7 mouse cellular contexts compared by ENCODE assay signal in the genomic region with DNA sequence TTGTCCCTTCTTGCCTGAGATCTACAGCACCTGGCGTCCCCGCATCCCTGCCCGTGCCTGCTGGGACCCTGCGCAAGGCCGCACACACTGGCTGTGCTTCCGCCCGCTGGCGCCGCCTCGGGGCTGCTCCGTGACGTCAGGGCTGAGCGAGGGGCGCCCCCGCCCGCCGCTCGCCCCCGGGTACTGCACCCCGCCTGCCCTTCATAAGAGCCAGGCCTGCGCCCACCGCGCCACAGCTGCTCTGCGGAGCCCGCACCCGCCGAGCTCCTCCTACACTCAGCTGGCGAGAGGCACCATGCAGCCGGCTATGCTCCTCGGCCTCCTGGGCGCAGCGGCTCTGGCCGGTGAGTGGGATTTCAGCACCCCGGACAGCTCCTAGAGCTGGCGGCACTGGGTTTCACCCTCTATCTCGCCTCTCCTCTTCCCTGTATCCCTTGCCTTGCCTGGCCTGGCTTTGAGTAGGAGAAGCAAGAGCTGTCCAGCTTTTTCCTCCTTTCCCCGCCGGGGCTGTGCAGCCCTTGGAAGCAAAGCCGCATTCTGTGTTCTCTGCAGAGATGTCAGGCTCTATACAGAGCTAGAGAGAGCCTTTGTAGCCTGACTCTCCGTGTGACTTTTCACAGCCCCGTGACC. TPM values are rescaled to one million over a fixed set of nuclear protein-coding genes. Genes with fewer than 3 reads are reported as not detected.
DNase-seq lines count a peak whose midpoint lies in the region; ATAC-seq and TF ChIP-seq lines count a peak whose summit lies in the region.

No protein-coding gene starts in this region.

- 0 out of 2 replicates have a peak overlapping the region, but pooled peaks have one; percentile 16 for H3K27ac ChIP-seq in embryonic facial prominence, embryonic 13.5 days
- H3K27ac ChIP-seq in heart, embryonic 10.5 days = 0 out of 2 replicates have a peak overlapping the region, but pooled peaks have one; percentile 0
- no peak overlapping the region for H3K27ac ChIP-seq in kidney, embryonic 15.5 days
- no peak overlapping the region for H3K27ac ChIP-seq in limb, embryonic 15.5 days
- H3K27ac ChIP-seq in stomach, embryonic 14.5 days (ENCODE audit: low read length) = no peak overlapping the region

- H3K9me3 ChIP-seq in embryonic facial prominence, embryonic 13.5 days = no peaks in the 10 kb centered on the region
- H3K9me3 ChIP-seq in heart, embryonic 10.5 days = no peaks in the 10 kb centered on the region
- no peaks in the 10 kb centered on the region for H3K9me3 ChIP-seq in kidney, embryonic 15.5 days (replicated peaks)
- no peaks in the 10 kb centered on the region for H3K9me3 ChIP-seq in limb, embryonic 15.5 days
- H3K9me3 ChIP-seq in stomach, embryonic 14.5 days (ENCODE audit: control insufficient read depth, low read depth, low read length) = no peaks in the 10 kb centered on the region

- ATAC-seq in embryonic facial prominence, embryonic 13.5 days (ENCODE audit: insufficient number of reproducible peaks, insufficient read depth, low FRiP score, low TSS enrichment, low read depth) = peak; percentile 97
- ATAC-seq in kidney, embryonic 15.5 days (replicated peaks; ENCODE audit: low FRiP score) = peak; percentile 99
- peak; percentile 91 for ATAC-seq in limb, embryonic 15.5 days (ENCODE audit: insufficient number of reproducible peaks, low FRiP score, low TSS enrichment, low read depth)
- ATAC-seq in stomach, embryonic 14.5 days (ENCODE audit: insufficient number of reproducible peaks, insufficient read depth, low FRiP score, low read depth) = peak; percentile 93

- no peaks in the 10 kb centered on the region for H3K36me3 ChIP-seq in embryonic facial prominence, embryonic 13.5 days
- H3K36me3 ChIP-seq in heart, embryonic 10.5 days = no peaks in the 10 kb centered on the region
- no peaks in the 10 kb centered on the region for H3K36me3 ChIP-seq in kidney, embryonic 15.5 days
- no peaks in the 10 kb centered on the region for H3K36me3 ChIP-seq in limb, embryonic 15.5 days
- no peaks in the 10 kb centered on the region for H3K36me3 ChIP-seq in myocyte (ENCODE audit: control insufficient read depth, insufficient read depth)
- no peaks in the 10 kb centered on the region for H3K36me3 ChIP-seq in stomach, embryonic 14.5 days (ENCODE audit: control insufficient read depth, insufficient read depth, low read length)

- peak overlapping the region; percentile 84 for H3K4me2 ChIP-seq in embryonic facial prominence, embryonic 13.5 days
- peak overlapping the region; percentile 87 for H3K4me2 ChIP-seq in kidney, embryonic 15.5 days
- peak overlapping the region; percentile 90 for H3K4me2 ChIP-seq in limb, embryonic 15.5 days
- no peak overlapping the region for H3K4me2 ChIP-seq in myocyte (ENCODE audit: low read depth)
- H3K4me2 ChIP-seq in stomach, embryonic 14.5 days (replicated peaks; ENCODE audit: low read depth, low read length) = peak overlapping the region; percentile 64

- no peak overlapping the region for H3ac ChIP-seq in myocyte (ENCODE audit: control insufficient read depth, insufficient read length)

- TF ChIP-seq POLR2A in myocyte (IDR thresholded peaks at IDR 0.05; ENCODE audit: insufficient read length, low read depth) = no peak

- under 1% methylated on average over 38 of the region's 41 CpGs for WGBS in embryonic facial prominence, embryonic 13.5 days
- WGBS in heart, embryonic 10.5 days = under 1% methylated on average over 40 of the region's 41 CpGs
- WGBS in kidney, embryonic 15.5 days = under 1% methylated on average over 41 of the region's 41 CpGs
- under 1% methylated on average over 40 of the region's 41 CpGs for WGBS in limb, embryonic 15.5 days
- under 1% methylated on average over 38 of the region's 41 CpGs for WGBS in stomach, embryonic 14.5 days

- peaks cover 6% of the 10 kb centered on the region for H3K27me3 ChIP-seq in embryonic facial prominence, embryonic 13.5 days
- H3K27me3 ChIP-seq in heart, embryonic 10.5 days (ENCODE audit: insufficient read depth, poor library complexity, severe bottlenecking) = peaks cover 11% of the 10 kb centered on the region; the same call in 1 of the 2 replicates
- H3K27me3 ChIP-seq in kidney, embryonic 15.5 days = peaks cover 12% of the 10 kb centered on the region
- peaks cover 12% of the 10 kb centered on the region for H3K27me3 ChIP-seq in limb, embryonic 15.5 days
- no peaks in the 10 kb centered on the region for H3K27me3 ChIP-seq in myocyte (ENCODE audit: control insufficient read depth, insufficient read depth, insufficient read length)
- H3K27me3 ChIP-seq in stomach, embryonic 14.5 days (ENCODE audit: control insufficient read depth, insufficient read depth, low read length) = no peaks in the 10 kb centered on the region

- peak overlapping the region; percentile 45 for H3K4me3 ChIP-seq in embryonic facial prominence, embryonic 13.5 days
- peak overlapping the region; percentile 62 for H3K4me3 ChIP-seq in heart, embryonic 10.5 days
- peak overlapping the region; percentile 47 for H3K4me3 ChIP-seq in kidney, embryonic 15.5 days (replicated peaks)
- H3K4me3 ChIP-seq in limb, embryonic 15.5 days = peak overlapping the region; percentile 39
- H3K4me3 ChIP-seq in myocyte = no peak overlapping the region
- H3K4me3 ChIP-seq in stomach, embryonic 14.5 days (ENCODE audit: low read depth, low read length) = peak overlapping the region; percentile 34

- no peaks in the 10 kb centered on the region for H3K79me2 ChIP-seq in myocyte (ENCODE audit: control insufficient read depth, insufficient read depth)

- DNase-seq in adrenal gland, postnatal 25 days = peak; percentile 94
- peak; percentile 95 for DNase-seq in heart, embryonic 10.5 days (ENCODE audit: low spot score)

- no peak overlapping the region for H3K9ac ChIP-seq in embryonic facial prominence, embryonic 13.5 days
- no peak overlapping the region for H3K9ac ChIP-seq in kidney, embryonic 15.5 days
- no peak overlapping the region for H3K9ac ChIP-seq in limb, embryonic 15.5 days
- H3K9ac ChIP-seq in stomach, embryonic 14.5 days (replicated peaks; ENCODE audit: low read depth, low read length) = no peak overlapping the region

- peaks cover 7% of the 10 kb centered on the region for H3K4me1 ChIP-seq in embryonic facial prominence, embryonic 13.5 days
- peaks cover 4% of the 10 kb centered on the region for H3K4me1 ChIP-seq in heart, embryonic 10.5 days
- peaks cover 6% of the 10 kb centered on the region for H3K4me1 ChIP-seq in kidney, embryonic 15.5 days
- H3K4me1 ChIP-seq in limb, embryonic 15.5 days = peaks cover 7% of the 10 kb centered on the region
- no peaks in the 10 kb centered on the region for H3K4me1 ChIP-seq in stomach, embryonic 14.5 days (ENCODE audit: control insufficient read depth, insufficient read depth, low read length)

TF ChIP-seq in myocyte, 11 proteins besides CTCF, POLR2A, EP300 and RAD21:
- peak in 2 of 3 experiments; percentile 28 to 56 for TF ChIP-seq MYOD1 (IDR thresholded peaks at IDR 0.05; ENCODE audit: control insufficient read depth in 1 of 3, insufficient read length in 2 of 3, low read depth in 2 of 3)
- TF ChIP-seq POLR2AphosphoS2 (IDR thresholded peaks at IDR 0.05; ENCODE audit: insufficient read length, low read depth) = no peak
- peak; percentile 84 for TF ChIP-seq MAX (IDR thresholded peaks at IDR 0.05; ENCODE audit: low read depth)
- TF ChIP-seq MYOG (IDR thresholded peaks at IDR 0.05; ENCODE audit: control insufficient read depth in 1 of 3, insufficient read depth in 1 of 3, insufficient read length in 2 of 3, low read depth in 2 of 3) = peak in 2 of 3 experiments; percentile 49 to 62
- TF ChIP-seq TCF3 (IDR thresholded peaks at IDR 0.05; ENCODE audit: insufficient read length, low read depth) = no peak
- peak; percentile 88 for TF ChIP-seq REST (IDR thresholded peaks at IDR 0.05; ENCODE audit: insufficient read depth, insufficient read length)

RNA-seq across cellular contexts. Expression of gene Chgb, which starts 0.5 kb away (rescaled TPM):
- total RNA-seq in adrenal gland, postnatal 25 days (2021) = 1,899 and 1,907 TPM in 2 replicates
- 1.3 TPM in 2 replicates for polyA plus RNA-seq in embryonic facial prominence, embryonic 13.5 days (2015; fragmentation: Nextera tagmentation; extraction: Ambion mirVana)
- 0.05 and 0.34 TPM in 2 replicates for polyA plus RNA-seq in heart, embryonic 10.5 days (2016; fragmentation: Nextera tagmentation; extraction: Ambion mirVana)
- 4.3 and 31.0 TPM in 2 replicates for polyA plus RNA-seq in kidney, embryonic 15.5 days (2015; fragmentation: Nextera tagmentation; extraction: Ambion mirVana)
- polyA plus RNA-seq in limb, embryonic 15.5 days (2015; fragmentation: Nextera tagmentation; extraction: Ambion mirVana) = 0.14 and 0.32 TPM in 2 replicates
- 0.04 TPM for polyA plus RNA-seq in myocyte (2012; fragmentation: generic; extraction: Trizol)
- 3.4 and 6.3 TPM in 2 replicates for polyA plus RNA-seq in stomach, embryonic 14.5 days (2014; fragmentation: Nextera tagmentation; extraction: Ambion mirVana)

RNA-seq across cellular contexts. Expression of gene Trmt6, which starts 34.3 kb away (rescaled TPM):
- total RNA-seq in adrenal gland, postnatal 25 days (2021) = 21.9 and 25.3 TPM in 2 replicates
- 35.9 and 45.1 TPM in 2 replicates for polyA plus RNA-seq in embryonic facial prominence, embryonic 13.5 days (2015; fragmentation: Nextera tagmentation; extraction: Ambion mirVana)
- 26.6 and 35.3 TPM in 2 replicates for polyA plus RNA-seq in heart, embryonic 10.5 days (2016; fragmentation: Nextera tagmentation; extraction: Ambion mirVana)
- polyA plus RNA-seq in kidney, embryonic 15.5 days (2015; fragmentation: Nextera tagmentation; extraction: Ambion mirVana) = 31.0 and 31.2 TPM in 2 replicates
- 22.4 and 25.5 TPM in 2 replicates for polyA plus RNA-seq in limb, embryonic 15.5 days (2015; fragmentation: Nextera tagmentation; extraction: Ambion mirVana)
- 13.3 TPM for polyA plus RNA-seq in myocyte (2012; fragmentation: generic; extraction: Trizol)
- polyA plus RNA-seq in stomach, embryonic 14.5 days (2014; fragmentation: Nextera tagmentation; extraction: Ambion mirVana) = 29.6 and 33.4 TPM in 2 replicates

RNA-seq across cellular contexts. Expression of gene Mcm8, which starts 34.4 kb away (rescaled TPM):
- total RNA-seq in adrenal gland, postnatal 25 days (2021) = 5.8 and 6.6 TPM in 2 replicates
- polyA plus RNA-seq in embryonic facial prominence, embryonic 13.5 days (2015; fragmentation: Nextera tagmentation; extraction: Ambion mirVana) = 15.0 and 18.9 TPM in 2 replicates
- 17.2 and 19.6 TPM in 2 replicates for polyA plus RNA-seq in heart, embryonic 10.5 days (2016; fragmentation: Nextera tagmentation; extraction: Ambion mirVana)
- polyA plus RNA-seq in kidney, embryonic 15.5 days (2015; fragmentation: Nextera tagmentation; extraction: Ambion mirVana) = 15.7 and 16.8 TPM in 2 replicates
- polyA plus RNA-seq in limb, embryonic 15.5 days (2015; fragmentation: Nextera tagmentation; extraction: Ambion mirVana) = 10.2 and 10.6 TPM in 2 replicates
- 1.5 TPM for polyA plus RNA-seq in myocyte (2012; fragmentation: generic; extraction: Trizol)
- 13.7 and 17.2 TPM in 2 replicates for polyA plus RNA-seq in stomach, embryonic 14.5 days (2014; fragmentation: Nextera tagmentation; extraction: Ambion mirVana)

Comparison
In these comparisons a context has a peak if more than half of its experiments do, and no peak if none do; other contexts are left out.
1. H3K27ac ChIP-seq: peak in embryonic facial prominence, embryonic 13.5 days (single experiment) and heart, embryonic 10.5 days (single experiment); none in kidney, embryonic 15.5 days (single experiment), limb, embryonic 15.5 days (single experiment) and stomach, embryonic 14.5 days (single experiment).
2. Peak in every context shown above with its lines, with median percentiles within 50 percentile points of each other: ATAC-seq.